Mouse (Mus musculus) lung, postnatal 0 days (tissue): ENCODE measurements at regions not wholly inside any gene's neighbourhood (a gene's known extent, or its start where the extent isn't known, plus 50 kb on each side); places are given as distances from the start of the nearest gene placed in this dataset.

ENCODE experiments used
- CTCF ChIP-seq: IDR thresholded peaks from 2 replicates; pipeline ENCODE4 v1.5.1; 2016; ENCODE audit warnings: antibody characterized with exemption, mild to moderate bottlenecking
- EP300 ChIP-seq: IDR thresholded peaks from 2 replicates; pipeline ENCODE4 v1.6.1; 2016; ENCODE audit warnings: antibody characterized with exemption, mild to moderate bottlenecking, control low read depth

- TF ChIP-seq CTCF (no peak), EP300 (no peak)
Observed at GRCm38 (mm10) chr13:119117906-119118305, 310.5 kb upstream of the Paip1 start.
